Mouse (Mus musculus): ENCODE measurements around the gene Creb1.

Gene Creb1

GRCm38 (mm10) chr1:64532589-64533470, at the start of gene Creb1:
Creb1 (plus strand) TSS chr1:64532645.
- POLR2A ChIA-PET: interaction anchor here in 3 of 4 experiments (0.5 to 3.0 kb wide), 67 partner anchors 8 to 865 kb away, joined by 3 to 35 read pairs (median 5); partner anchors contain the start of genes Ccnyl1 (in 3 of the 3), Klf7 (in 3 of the 3), Fzd5 (in 2 of the 3) and Plekhm3 (in 2 of the 3)
- CTCF ChIA-PET: no interaction called here

DNA sequence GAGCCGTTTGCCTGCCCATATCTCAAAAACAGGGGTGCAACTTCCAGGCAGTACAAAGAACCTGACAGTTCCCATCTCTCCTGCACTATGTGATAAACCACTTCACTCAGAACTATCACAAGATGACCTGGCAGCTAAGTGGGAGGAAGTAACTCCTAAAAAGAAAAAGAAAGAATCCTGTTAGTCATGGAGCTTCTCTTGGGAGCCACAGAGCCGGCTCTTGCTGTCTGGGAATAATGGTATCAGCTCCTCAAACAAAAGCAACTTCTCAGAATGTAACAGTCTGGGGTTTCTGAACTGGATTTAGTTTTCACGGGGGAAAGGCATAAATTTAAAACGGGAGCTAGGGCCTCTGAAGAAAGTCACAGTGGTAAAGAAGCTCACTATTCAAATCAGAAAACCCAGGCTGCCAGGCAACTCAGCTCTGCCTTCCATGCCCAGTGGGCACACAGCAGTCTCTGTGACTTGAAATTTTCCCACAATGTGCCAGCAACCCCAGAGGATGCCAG, 43.9 kb upstream of the Creb1 start:
- CTCF ChIA-PET: interaction anchor here in 1 of 4 experiments (0.5 kb wide), 1 partner anchor 626 kb away, joined by 4 read pairs; no protein-coding TSS in a partner anchor

DNA sequence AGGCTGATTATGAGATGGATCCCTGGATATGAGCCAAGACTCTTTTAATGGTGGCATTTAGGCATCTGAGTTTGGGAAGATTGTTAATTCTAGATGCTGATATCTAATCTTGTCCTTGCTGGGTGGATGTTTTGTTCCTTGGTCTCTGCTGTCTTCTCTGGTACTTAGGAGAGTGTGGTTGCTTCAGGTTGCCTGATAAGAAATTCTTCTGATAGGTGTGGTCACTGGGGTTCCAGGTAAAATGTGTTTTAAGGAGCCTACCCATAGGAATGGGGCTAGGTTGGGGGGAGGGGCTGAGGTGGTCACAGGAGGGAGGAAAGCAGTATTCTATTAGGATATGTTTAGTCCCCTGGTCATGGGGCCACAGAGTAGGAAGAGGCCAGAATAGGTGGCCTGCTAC, 35.6 kb upstream of the Creb1 start:
- POLR2A ChIA-PET: interaction anchor here in 2 of 4 experiments (0.6 to 2.0 kb wide), 3 partner anchors 36 to 244 kb away, joined by 3 to 5 read pairs (median 3); partner anchors contain the start of genes Creb1 (in 1 of the 2) and Fzd5 (in 1 of the 2)
- CTCF ChIA-PET: no interaction called here

More for the DNA sequence above, 43.9 kb upstream of the Creb1 start:
- POLR2A ChIA-PET: interaction anchor here in 2 of 4 experiments (0.6 kb wide), 2 partner anchors 123 to 294 kb away, joined by 3 to 7 read pairs; no protein-coding TSS in a partner anchor

DNA sequence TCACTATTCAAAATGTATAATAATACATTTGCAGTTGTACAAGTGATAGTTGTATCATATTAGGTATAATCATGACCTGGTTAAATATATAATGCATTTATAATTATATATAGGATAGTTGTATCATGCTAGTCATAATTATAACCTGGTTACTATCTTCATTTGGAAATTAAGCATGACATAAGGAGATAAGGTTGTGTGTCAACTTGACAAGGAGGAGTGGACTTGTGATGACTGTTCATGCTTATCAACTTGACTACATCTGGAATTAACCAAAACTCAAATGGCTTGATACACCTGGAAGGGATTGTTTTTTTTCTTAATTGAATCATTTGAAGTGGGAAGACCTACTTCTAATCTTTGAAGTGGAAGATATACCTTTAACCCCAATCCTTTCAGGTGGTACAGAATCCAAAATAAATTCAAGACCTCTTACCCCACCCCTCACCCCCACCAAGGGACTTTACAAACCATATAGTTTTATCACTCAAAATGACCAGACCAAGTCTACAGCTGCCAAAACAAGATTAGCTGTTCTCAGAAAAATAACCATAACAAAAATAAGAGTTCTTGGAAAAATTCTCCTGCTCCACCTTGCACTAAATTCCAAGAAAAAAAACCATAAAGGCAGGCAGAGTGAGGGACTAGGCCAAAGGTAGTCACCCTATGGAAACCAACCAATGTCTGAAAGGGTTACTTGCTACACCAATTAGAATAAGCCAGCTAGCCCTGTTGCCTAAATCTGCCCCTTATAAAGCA, 30.9 kb upstream of the Creb1 start:
- POLR2A ChIA-PET: no interaction called here
- CTCF ChIA-PET: no interaction called here

DNA sequence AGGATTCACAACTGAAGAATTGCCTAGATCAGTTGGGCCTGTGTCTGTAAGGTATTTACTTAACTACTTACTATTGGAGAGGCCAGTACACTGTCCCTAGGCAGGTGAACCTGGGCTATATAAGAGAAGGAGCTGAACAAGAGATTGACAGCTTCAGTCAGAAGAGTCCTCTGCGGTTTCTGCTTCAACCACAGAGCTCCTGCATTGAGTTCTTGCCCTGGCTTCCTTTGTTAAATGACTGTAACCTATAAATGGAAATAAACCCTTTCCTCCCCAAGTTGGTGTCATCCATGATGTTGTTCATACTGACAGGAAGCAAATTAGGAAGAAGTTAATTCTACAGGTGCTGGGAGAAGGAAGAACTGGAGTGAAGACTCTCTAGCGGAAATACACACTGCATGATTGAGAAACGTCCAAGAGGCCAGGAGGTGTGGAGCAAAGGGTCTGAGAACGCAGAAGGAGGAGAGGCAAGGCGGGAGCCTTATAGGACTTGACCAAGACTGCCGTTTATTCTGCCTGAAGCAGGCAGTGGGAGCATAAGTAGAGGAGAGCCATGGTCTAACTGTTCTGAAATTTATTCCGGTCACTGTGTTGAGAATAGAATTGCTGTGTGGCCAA, 23.9 kb upstream of the Creb1 start:
- POLR2A ChIA-PET: interaction anchor here in 1 of 4 experiments (1.4 kb wide), 1 partner anchor 23 kb away, joined by 4 read pairs; the partner anchor contains the start of gene Creb1
- CTCF ChIA-PET: no interaction called here

- POLR2A ChIA-PET: no interaction called here
- CTCF ChIA-PET: no interaction called here
Observed at GRCm38 (mm10) chr1:64509678-64510077, 22.8 kb upstream of the Creb1 start.

DNA sequence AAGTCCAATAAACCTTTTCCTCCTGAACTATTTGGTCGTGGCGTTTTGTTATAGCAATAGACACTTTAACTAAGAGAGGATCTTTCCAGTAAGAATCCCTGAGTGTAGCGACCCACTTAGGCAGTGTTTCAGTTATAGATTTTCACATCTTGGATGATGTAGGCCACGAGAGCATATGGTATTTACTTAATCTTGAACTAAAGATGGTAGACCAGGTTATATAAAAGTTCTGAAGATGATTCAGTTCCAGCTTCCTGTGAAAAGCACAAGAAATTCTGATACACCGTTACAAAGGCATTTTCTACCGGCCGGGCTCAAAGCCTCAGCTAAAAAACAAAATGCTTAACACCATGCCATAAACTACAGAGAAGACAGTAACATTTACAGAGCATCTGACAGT, 18.3 kb upstream of the Creb1 start:
- ChIA-PET CTCF (interaction anchor here in 1 of 4 experiments (0.6 kb wide), 1 partner anchor 38 kb away, joined by 4 read pairs; no protein-coding TSS in a partner anchor), POLR2A (interaction anchor here in 3 of 4 experiments (0.7 to 1.3 kb wide), 3 partner anchors 18 to 370 kb away, joined by 3 to 4 read pairs (median 4); partner anchors contain the start of gene Creb1 (in 2 of the 3))

GRCm38 (mm10) chr1:64516593-64516992, 15.9 kb upstream of the Creb1 start:
- POLR2A ChIA-PET: interaction anchor here in 1 of 4 experiments (1.0 kb wide), 1 partner anchor 21 kb away, joined by 3 read pairs; no protein-coding TSS in a partner anchor
- CTCF ChIA-PET: interaction anchor here in 1 of 4 experiments (0.5 kb wide), 1 partner anchor 230 kb away, joined by 3 read pairs; no protein-coding TSS in a partner anchor

DNA sequence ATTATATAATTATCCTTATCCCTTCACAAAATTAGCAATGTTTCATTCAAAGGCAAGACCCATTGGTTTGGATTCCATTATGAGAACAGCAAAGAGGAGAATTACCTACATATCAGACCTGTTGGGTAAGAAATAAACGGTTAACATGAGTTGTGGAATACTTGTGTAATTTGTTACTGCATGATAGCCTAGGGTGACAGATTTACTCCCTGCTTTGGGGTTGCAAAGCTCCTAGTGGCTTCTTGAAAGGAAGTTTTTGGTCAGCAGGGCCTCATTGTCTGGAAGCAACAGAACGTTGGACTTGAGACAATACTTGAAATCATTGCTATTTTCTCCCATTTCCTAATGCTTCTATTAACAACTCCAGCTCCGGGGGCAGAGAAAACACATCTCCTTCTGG, 14.0 kb upstream of the Creb1 start:
- ChIA-PET CTCF (interaction anchor here in 1 of 4 experiments (0.6 kb wide), 1 partner anchor 869 kb away, joined by 9 read pairs; no protein-coding TSS in a partner anchor), POLR2A (interaction anchor here in 2 of 4 experiments (0.9 to 2.0 kb wide), 5 partner anchors 13 to 172 kb away, joined by 3 to 5 read pairs (median 3); partner anchors contain the start of genes Creb1 (in 2 of the 2) and Ccnyl1 (in 1 of the 2))

DNA sequence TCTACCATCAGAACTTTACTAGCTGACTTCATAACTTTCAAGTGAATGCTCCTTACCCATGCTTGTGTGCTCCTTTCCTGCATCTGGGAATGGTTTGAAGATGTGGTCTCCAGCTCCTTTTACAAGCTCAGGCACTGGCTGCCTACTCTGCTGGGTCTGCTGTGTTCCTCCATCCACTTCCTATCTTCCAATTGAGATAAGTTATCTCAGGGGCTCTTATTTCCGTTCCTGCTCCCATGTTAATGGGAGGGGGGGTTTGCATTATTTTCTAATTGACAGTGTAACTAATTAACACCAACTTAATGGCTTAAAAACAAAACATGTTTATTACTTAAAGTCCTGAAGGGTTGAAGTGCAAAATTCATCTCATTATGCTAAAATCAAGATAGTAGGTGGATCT, 13.1 kb upstream of the Creb1 start:
- CTCF ChIA-PET: no interaction called here
- POLR2A ChIA-PET: interaction anchor here in 2 of 4 experiments (0.9 to 2.0 kb wide), 3 partner anchors 13 to 171 kb away, joined by 3 to 5 read pairs (median 3); partner anchors contain the start of genes Creb1 (in 2 of the 2) and Ccnyl1 (in 1 of the 2)

- ChIA-PET POLR2A (interaction anchor here in 1 of 4 experiments (2.0 kb wide), 1 partner anchor 12 kb away, joined by 5 read pairs; the partner anchor contains the start of gene Creb1), CTCF (no interaction called here)
Observed at GRCm38 (mm10) chr1:64519901-64520300, 12.5 kb upstream of the Creb1 start.

GRCm38 (mm10) chr1:64521734-64522133, 10.7 kb upstream of the Creb1 start:
- POLR2A ChIA-PET: interaction anchor here (0.6 to 3.2 kb wide), 5 partner anchors 10 to 95 kb away, joined by 3 to 16 read pairs (median 3); partner anchors contain the start of genes Creb1 (in 2 of the 4) and Mettl21a (in 1 of the 4)
- CTCF ChIA-PET: no interaction called here

DNA sequence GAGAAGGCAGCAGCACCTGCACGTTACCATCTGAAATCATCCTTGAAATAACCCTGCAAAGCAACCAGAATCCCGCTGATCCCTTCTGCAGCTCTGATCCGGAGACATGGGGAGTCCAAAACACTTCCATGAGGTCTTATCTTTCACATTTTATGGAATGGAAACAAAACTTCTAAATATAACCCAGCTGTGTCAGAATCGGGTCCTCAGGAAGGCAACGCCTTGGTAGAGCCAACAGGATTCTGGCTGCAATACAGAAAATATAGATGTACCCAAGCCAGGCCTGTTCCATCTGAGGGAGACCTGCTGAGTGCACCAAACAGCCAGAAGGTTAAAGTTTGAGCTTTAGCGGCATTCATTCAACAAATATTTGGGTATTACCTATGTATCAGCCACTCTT, 9.8 kb upstream of the Creb1 start:
- CTCF ChIA-PET: no interaction called here
- POLR2A ChIA-PET: interaction anchor here in 3 of 4 experiments (0.9 to 3.2 kb wide), 6 partner anchors 9 to 94 kb away, joined by 3 to 24 read pairs (median 8); partner anchors contain the start of genes Creb1 (in 3 of the 3) and Mettl21a (in 1 of the 3)

- ChIA-PET POLR2A (interaction anchor here in 3 of 4 experiments (0.6 to 3.2 kb wide), 5 partner anchors 9 to 525 kb away, joined by 3 to 24 read pairs (median 14); partner anchors contain the start of gene Creb1 (in 3 of the 3)), CTCF (no interaction called here)
Observed at GRCm38 (mm10) chr1:64523117-64523516, 9.3 kb upstream of the Creb1 start.

DNA sequence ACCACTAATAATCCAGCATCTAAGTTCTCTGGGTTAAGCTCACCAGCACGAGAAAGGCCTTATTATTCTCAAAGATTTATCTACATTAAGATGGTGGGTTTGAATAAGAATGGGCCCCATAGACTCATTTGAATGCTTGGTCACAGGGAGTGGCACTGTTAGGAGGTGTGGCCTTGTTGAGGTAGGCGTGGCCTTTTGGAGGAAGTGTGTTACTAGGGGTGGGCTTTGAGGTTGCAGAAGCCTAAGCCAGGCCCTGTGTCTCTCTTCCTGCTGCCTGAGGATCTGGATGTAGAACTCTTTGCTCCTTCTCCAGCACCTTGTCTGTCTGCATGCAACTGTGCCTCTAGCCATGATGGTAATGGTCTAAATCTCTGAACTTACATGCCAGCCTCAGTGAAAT, 7.8 kb upstream of the Creb1 start:
- ChIA-PET POLR2A (interaction anchor here in 3 of 4 experiments (0.7 to 3.2 kb wide), 6 partner anchors 7 to 925 kb away, joined by 3 to 24 read pairs (median 8); partner anchors contain the start of genes Creb1 (in 3 of the 3) and Klf7 (in 1 of the 3)), CTCF (no interaction called here)

DNA sequence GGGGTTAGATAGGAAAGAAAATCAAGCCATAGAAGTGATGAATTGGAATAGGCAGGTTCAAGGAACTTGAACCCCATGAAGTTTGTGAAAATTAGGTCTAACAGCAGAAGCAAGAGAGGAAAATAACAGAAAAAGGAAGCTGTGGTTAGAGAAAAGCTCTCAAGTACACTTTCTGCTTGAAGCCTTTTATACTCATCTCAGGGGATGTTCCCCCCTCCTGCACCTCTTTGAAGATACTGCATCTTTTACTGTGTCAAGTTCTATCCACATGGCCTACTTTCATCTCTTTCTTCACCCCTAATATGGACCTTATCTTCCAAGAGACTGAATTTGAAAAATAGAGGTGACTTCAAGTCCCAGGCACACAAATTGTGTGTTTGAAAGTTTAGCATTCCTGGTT, 4.8 kb upstream of the Creb1 start:
- POLR2A ChIA-PET: interaction anchor here in 1 of 4 experiments (0.6 kb wide), 1 partner anchor 13 kb away, joined by 3 read pairs; no protein-coding TSS in a partner anchor

DNA sequence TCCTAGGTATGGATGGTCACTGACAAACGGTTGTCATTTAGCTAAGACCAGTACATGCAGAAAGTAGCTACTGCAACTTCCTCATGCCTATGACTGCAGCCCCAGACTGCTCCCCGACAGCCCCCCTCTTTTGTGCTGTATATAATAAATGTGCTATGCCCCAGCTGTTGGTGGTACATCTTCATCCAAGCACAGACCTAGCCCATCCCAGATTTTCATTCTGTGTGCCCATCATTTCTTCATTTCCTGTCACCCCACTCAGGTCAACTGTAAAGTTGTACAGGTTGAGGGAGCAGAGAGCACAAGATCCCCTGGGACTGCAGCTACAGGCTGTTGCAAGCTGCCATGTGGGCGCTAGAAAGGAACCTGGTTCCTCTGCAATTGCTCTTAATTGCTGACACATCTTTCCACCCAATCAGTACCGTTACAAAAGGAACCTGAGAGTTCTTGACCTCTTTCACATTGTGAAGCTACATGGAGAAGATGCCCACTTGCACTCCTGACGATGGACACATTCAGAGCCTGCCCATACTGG, 2.6 kb upstream of the Creb1 start:
- POLR2A ChIA-PET: interaction anchor here in 2 of 4 experiments (1.0 to 1.4 kb wide), 4 partner anchors 9 to 408 kb away, joined by 3 to 5 read pairs (median 4); partner anchors contain the start of gene Klf7 (in 1 of the 2)
- CTCF ChIA-PET: interaction anchor here in 1 of 4 experiments (0.6 kb wide), 1 partner anchor 870 kb away, joined by 3 read pairs; no protein-coding TSS in a partner anchor

More for the DNA sequence above, 4.8 kb upstream of the Creb1 start:
- CTCF ChIA-PET: no interaction called here

All from embryonic stem cell, embryonic (primary cell).